Mouse (Mus musculus): ENCODE results near the gene Ift172. TPM values are rescaled to one million over a fixed set of nuclear protein-coding genes. Genes with fewer than 3 reads are reported as not detected.

Gene Ift172
- total RNA-seq, 2 experiments from 2014 or later: 72.9 to 81.8 TPM

DNA sequence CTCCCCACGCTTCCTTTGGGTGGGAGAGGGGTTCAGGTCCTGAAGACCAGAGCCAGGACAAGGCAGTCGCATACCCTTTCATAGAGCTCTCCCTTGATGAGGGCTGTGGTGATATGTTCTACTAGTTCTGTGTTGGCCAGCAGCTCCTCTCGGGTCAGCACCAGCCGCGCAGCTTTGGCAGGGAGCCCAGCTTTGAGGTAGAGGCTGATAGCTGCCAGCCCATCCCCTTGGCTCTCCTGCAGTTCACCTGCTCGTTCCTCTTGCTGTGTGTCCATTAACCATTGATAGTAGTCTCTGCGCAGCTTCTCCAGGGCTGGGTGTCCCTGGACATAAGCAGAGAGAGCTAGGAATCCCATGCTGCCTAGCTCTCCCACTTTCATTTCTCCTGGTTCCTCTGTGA, 24.8 kb downstream of the Ift172 start:
- no peak for DNase-seq (ENCODE audit: extremely low spot score in 1 of 2, low spot score in 1 of 2)

GRCm38 (mm10) chr5:31257616-31258015, 33.3 kb downstream of the Ift172 start:
- DNase-seq (ENCODE audit: extremely low spot score in 1 of 2, low spot score in 1 of 2): no peak

GRCm38 (mm10) chr5:31255971-31256370, 34.9 kb downstream of the Ift172 start:
- no peak for DNase-seq (ENCODE audit: extremely low spot score in 1 of 2, low spot score in 1 of 2)

GRCm38 (mm10) chr5:31255381-31255780, 35.5 kb downstream of the Ift172 start:
- no peak for DNase-seq (ENCODE audit: extremely low spot score in 1 of 2, low spot score in 1 of 2)

GRCm38 (mm10) chr5:31254901-31255300, 36.0 kb downstream of the Ift172 start:
- no peak for DNase-seq (ENCODE audit: extremely low spot score in 1 of 2, low spot score in 1 of 2)

- DNase-seq (ENCODE audit: extremely low spot score in 1 of 2, low spot score in 1 of 2): no peak
Measured at GRCm38 (mm10) chr5:31254452-31254851, 36.5 kb downstream of the Ift172 start.

- DNase-seq (ENCODE audit: extremely low spot score in 1 of 2, low spot score in 1 of 2): no peak
Measured at GRCm38 (mm10) chr5:31253806-31254205, 37.1 kb downstream of the Ift172 start.

DNA sequence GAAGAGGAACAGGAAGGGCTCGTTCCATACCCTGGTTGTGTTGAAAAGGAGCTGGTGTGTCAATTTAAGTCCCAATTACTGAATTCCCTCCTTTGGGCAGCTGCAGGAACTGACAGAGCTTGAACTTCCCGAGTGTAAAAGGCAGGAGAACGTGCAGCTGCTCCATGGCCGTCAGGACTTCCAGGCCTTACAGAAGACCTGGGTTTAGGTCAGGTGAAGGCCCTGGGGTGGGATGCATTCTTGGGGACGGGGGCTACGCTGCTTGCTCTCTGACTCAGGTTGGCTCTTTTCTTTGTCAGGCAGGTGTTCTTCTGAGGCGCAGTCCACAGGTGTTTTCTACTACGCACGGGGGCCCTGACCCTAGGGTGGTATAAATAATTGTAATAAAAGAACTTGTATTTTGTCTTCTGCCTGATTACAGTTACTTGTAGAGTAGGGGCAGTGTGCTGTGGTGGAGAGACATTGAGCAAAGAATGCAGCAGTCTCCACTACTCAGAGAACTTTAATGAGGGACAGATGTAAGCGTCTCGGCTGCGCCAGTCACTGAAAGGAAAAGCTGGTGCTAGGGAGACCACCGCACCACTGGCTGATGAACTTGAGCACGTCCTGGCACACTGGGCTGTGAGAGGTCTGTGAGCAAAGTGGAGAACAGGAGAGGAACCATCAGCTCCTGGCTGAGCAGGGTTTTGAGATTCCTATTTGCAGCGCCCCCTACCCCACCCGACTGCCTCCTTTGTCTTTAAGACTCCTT, 37.9 kb downstream of the Ift172 start:
- no peak for DNase-seq (ENCODE audit: extremely low spot score in 1 of 2, low spot score in 1 of 2)

DNA sequence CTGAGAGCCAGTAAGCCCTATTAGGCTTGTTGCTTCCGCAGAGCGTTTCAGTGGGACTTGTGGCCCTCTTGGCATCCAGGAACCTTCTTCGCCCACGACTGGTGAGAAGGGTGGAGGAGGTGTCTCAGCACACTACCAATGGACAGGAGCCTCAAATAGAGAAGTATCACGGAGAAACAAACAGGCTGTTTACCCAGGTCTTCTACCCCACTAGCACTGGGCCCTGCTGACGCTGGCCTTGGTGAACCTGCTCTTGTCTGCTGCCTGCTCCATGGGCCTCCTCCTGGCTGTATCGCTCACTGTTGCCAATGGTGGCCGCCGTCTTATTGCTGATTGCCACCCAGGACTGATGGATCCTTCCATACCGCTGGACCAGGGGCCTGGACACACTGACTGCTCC, 38.8 kb downstream of the Ift172 start:
- no peak for DNase-seq (ENCODE audit: extremely low spot score in 1 of 2, low spot score in 1 of 2)

DNA sequence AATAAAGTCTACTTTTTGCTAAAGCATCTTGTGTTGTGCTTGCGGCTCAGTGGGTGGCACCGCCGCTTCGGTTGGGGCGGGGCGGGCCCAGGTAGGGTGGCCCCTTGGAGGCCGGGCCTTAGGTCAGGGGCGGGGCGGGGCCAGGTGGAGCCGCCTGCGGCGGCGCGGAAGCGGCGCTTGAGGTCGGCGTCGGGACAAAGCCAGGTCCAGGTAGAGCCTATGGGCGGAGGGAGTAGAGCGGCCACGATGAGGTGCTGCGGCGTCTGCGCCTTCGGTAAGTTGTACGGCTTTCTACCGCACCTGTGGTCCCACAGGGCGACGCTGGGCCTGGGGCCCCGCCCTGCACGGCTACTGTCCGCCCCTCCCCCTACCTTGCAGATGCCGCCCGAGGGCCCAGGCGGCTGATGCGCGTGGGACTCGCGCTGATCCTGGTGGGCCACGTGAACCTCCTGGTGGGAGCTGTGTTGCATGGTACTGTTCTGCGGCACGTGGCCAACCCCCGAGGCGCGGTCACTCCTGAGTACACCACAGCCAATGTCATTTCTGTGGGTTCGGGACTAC, 39.3 kb downstream of the Ift172 start, which contains the start of gene Krtcap3:
Gene Krtcap3, plus strand, starts transcription at position 151 of the 561 bp plus-strand sequence.
- peak in 1 of 2 experiments; percentile 22 for DNase-seq (ENCODE audit: extremely low spot score in 1 of 2, low spot score in 1 of 2)

GRCm38 (mm10) chr5:31250716-31251115, 40.2 kb downstream of the Ift172 start:
- no peak for DNase-seq (ENCODE audit: extremely low spot score in 1 of 2, low spot score in 1 of 2)

DNA sequence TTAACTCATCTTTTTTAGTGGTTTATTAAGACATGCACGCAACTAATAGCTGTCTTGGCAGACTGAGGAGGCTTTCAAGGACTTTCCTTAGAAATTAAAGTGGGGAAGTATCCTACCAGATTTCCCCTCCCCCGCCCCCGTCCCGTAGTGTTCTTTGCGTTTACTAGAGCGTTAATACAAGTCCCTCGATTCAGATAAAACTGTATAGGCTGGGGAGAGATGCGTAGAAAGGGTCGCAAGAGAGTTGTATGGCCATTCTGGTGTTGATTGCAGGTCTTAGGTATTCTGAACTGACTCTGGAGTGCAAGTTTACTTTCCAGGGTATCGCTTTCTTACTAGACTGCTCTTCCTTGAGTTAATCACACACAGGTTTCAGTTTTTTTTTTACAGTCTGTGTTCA, 48.7 kb downstream of the Ift172 start:
- no peak for DNase-seq (ENCODE audit: extremely low spot score in 1 of 2, low spot score in 1 of 2)

DNA sequence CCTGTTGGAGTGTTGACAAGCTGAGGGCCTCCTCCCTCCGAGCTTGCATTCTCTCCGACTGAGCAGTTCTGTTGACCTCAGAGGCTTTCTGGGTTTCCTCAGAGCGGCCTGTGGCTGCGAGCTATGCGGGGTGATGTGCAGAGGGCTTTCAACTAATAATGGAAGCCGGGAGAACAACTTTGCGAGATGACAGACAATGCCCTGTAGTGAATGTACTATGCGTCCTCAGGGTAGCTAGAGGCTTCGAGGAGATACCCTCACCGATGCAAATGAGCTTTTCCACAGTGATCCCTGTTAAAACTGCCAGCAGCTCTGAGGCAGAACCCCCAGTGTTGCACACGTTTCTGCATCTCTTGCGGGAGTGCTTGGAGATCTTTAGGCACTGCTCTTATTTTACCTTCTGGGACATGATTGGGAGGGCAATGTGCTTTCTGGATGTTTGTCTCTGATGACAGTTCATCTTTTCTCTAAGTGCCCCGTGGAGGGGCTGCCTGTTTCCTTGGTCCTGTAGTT, 49.3 kb downstream of the Ift172 start:
- no peak for DNase-seq (ENCODE audit: extremely low spot score in 1 of 2, low spot score in 1 of 2)

DNA sequence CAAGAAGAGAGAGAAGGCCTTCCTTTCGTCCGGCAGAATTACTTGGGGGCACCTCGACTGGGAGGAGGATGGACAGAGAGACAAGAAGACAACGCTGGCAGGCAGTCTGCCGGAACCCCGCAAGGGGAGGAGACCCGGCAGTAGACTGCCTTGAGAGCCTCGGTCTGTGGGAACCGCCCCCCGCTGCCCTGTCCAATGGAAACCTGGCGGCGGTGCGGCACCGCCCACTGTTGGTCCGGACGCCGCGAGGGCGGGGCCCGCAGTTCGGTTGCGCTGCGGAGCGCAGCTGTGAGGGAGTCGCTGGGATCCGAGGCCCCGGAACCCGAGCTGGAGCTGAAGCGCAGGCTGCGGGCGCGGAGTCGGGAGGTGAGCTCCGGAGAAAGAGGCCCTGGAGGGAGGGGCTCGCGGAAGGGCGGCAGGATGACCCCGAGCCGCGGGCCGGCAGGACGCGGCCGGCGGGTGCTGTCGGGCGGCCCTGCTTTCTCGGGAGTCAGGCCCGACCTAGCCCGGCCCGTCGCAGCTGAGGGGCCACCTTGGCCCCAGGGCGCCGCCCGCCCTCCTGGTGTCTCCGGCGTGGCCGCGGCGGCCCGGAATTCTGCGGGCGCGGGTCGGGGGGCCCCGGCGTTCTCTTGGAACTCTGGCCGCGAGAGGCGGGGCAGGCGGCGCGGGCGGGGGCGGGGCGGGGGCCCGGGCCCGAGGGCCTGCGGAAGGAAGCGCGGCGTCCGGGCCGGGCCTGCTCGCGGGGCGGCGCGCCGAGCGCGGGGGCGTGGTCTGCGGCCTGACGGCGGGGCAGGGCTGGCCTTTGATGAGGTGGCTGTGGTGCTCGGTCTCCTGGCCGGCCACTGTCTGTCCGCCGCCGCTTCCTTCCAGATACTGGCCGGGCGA, 50.0 kb downstream of the Ift172 start, which contains the start of the genes Nrbp1 and Gm9970:
Gene Nrbp1, plus strand, starts transcription at position 228 of the 885 bp plus-strand sequence.
Gene Gm9970, minus strand, starts transcription at position 596 of the 885 bp plus-strand sequence.
- DNase-seq (ENCODE audit: extremely low spot score in 1 of 2, low spot score in 1 of 2): peak; percentile 84 to 93

DNA sequence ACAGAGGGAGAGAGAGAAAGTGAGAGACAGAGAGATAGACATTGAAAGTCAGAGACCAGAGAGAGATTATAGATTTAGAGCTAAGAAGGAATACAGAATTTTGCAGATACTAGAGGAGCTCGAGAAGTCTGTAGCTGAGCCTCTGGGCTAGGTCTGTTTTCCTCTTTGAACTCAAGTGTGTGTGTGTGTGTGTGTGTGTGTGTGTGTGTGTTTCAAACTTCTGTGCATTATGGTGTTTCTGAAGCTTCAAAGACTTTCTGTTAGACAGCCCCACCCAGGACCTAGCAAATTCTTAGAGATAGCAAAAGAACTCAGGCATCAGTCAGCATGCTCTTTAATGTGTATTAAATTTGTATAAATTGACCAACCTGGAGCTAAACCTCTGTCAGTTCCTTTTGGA, 64.3 kb downstream of the Ift172 start:
- no peak for DNase-seq (ENCODE audit: extremely low spot score in 1 of 2, low spot score in 1 of 2)

GRCm38 (mm10) chr5:31222696-31223095, 68.2 kb downstream of the Ift172 start:
- no peak for DNase-seq (ENCODE audit: extremely low spot score in 1 of 2, low spot score in 1 of 2)

GRCm38 (mm10) chr5:31221304-31221945, 69.5 kb downstream of the Ift172 start:
- DNase-seq (ENCODE audit: extremely low spot score in 1 of 2, low spot score in 1 of 2): no peak

DNA sequence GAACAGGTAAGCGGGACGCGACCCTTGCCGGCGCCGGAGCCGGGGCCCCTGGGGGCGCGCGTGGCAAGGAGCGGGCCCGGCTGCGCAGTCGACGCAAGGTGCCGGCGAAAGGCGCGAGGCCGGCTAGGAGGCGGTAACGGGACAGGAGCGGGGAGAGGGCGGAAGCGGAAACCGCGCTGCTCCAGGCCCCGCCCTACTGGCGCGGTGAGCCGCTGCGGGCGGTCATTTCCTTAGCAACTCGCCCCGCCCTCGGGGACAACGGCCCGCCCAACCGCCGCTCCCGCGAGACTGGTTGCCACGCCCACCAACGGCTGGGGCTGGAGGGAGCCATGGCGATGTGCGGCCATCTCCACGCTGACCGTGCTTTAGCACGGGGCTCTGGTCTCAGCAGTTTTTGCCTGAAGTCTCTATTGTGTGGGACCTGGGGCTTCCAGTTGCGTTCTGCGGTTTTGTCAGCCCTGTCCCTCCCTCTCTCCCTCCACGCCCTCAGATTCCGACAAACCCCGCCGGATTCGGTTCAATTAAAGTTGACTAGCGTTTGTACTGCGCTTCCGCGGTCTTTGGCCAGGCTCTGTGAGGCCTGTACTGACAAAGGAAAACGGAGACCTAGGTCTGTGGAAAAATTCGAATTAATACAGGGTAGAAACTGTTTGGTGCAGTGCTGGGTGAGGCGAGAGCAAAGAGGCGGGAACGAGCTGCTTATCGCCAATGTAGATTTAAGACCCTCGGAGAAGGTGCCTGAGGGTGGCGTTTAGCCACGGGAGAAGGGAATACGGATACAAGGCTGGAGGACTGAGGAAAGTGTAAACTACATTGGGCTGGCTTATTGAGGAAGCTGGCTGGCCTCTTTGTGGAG, 70.2 kb downstream of the Ift172 start, which contains the start of gene Ppm1g:
Gene Ppm1g, minus strand, starts transcription at position 240 of the 856 bp plus-strand sequence.
- DNase-seq (ENCODE audit: extremely low spot score in 1 of 2, low spot score in 1 of 2): peak; percentile 92 to 94

DNA sequence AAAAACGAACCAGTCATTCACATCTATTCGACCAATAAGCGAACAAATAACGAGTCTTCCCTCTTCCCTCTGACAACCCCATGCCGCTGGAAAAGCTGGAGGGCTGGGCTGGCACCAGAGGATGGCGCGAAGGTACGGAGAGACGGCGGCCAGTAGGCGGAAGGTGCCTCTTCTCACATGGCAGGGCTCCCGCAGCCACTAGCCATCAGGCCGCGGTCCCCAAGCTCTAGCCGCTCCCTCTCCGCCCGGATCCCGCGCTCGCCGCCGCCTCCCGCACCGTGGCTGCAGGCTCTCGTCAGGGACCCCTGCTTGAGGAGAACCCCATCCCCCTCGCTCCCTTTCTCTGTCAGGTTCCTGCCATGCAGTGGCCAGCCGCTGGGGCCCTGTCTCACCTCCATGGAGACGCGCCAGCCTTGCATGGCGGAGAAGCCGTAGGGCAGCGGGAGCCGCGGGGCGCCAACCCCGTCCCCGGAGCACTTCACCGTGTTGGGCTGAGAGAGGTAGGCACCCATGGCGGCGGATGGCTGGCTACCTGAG, 70.9 kb downstream of the Ift172 start:
- peak; percentile 27 to 44 for DNase-seq (ENCODE audit: extremely low spot score in 1 of 2, low spot score in 1 of 2)

Measured in layer of hippocampus, postnatal 25 days (tissue).